Mouse (Mus musculus) forebrain, embryonic 16.5 days (tissue): ENCODE measurements around the gene Abtb1. TPM values are rescaled to one million over a fixed set of nuclear protein-coding genes. Genes with fewer than 3 reads are reported as not detected.

Experiments
- ATAC-seq: fragments of 200-750 bp; cut with Nextera tagmentation; 2 replicates; pipeline ENCODE4 v1.8.0; 2017; ENCODE audit warnings: mild to moderate bottlenecking, moderate library complexity
- H3K27ac ChIP-seq: fragments of 300-500 bp; sonication (generic); 2 replicates; pipeline ENCODE4 v1.5.1; 2014; ENCODE audit warnings: low read length, control low read depth
- H3K27me3 ChIP-seq: fragments of 300-500 bp; sonication (generic); replicated peaks from 2 replicates; pipeline ENCODE4 v1.6.1; 2014; ENCODE audit warnings: low read length; ENCODE audit not compliant: control insufficient read depth, insufficient read depth
- H3K36me3 ChIP-seq: fragments of 300-500 bp; sonication (generic); 2 replicates; pipeline ENCODE4 v1.6.1; 2014; ENCODE audit not compliant: control insufficient read depth, insufficient read depth
- H3K4me1 ChIP-seq: fragments of 300-500 bp; sonication (generic); replicated peaks from 2 replicates; pipeline ENCODE4 v1.6.1; 2014; ENCODE audit warnings: low read length; ENCODE audit not compliant: control insufficient read depth, insufficient read depth
- H3K4me2 ChIP-seq: fragments of 300-500 bp; sonication (generic); 2 replicates; pipeline ENCODE4 v1.6.1; 2014; ENCODE audit warnings: mild to moderate bottlenecking, low read length, control low read depth
- H3K4me3 ChIP-seq: fragments of 300-500 bp; sonication (generic); replicated peaks from 2 replicates; pipeline ENCODE4 v1.5.1; 2014; ENCODE audit warnings: mild to moderate bottlenecking, low read length, control low read depth
- H3K9ac ChIP-seq: fragments of 300-500 bp; sonication (generic); replicated peaks from 2 replicates; pipeline ENCODE4 v1.6.1; 2014; ENCODE audit warnings: low read depth, low read length, control low read depth
- H3K9me3 ChIP-seq: fragments of 300-500 bp; sonication (generic); 2 replicates; pipeline ENCODE4 v1.6.1; 2016; ENCODE audit warnings: low read length; ENCODE audit not compliant: control insufficient read depth
- WGBS: fragments of 180-500 bp; shearing (Covaris S2); extraction: QIAGEN DNeasy Blood & Tissue Kit; methylation state at CpG from one replicate; pipeline ENCODE4 v1.1.7; 2014; 5-methylcytosine and 5-hydroxymethylcytosine counted together
- polyA plus RNA-seq: library from polyadenylated mRNA; unstranded; fragments of >200 nt; fragmentation: Nextera tagmentation; extraction: Ambion mirVana; gene quantifications from 2 replicates; pipeline ENCODE4 v1.2.1, GENCODE M21; 2015

Abtb1 gene
- 44.7 and 47.0 TPM in 2 replicates for polyA plus RNA-seq

DNA sequence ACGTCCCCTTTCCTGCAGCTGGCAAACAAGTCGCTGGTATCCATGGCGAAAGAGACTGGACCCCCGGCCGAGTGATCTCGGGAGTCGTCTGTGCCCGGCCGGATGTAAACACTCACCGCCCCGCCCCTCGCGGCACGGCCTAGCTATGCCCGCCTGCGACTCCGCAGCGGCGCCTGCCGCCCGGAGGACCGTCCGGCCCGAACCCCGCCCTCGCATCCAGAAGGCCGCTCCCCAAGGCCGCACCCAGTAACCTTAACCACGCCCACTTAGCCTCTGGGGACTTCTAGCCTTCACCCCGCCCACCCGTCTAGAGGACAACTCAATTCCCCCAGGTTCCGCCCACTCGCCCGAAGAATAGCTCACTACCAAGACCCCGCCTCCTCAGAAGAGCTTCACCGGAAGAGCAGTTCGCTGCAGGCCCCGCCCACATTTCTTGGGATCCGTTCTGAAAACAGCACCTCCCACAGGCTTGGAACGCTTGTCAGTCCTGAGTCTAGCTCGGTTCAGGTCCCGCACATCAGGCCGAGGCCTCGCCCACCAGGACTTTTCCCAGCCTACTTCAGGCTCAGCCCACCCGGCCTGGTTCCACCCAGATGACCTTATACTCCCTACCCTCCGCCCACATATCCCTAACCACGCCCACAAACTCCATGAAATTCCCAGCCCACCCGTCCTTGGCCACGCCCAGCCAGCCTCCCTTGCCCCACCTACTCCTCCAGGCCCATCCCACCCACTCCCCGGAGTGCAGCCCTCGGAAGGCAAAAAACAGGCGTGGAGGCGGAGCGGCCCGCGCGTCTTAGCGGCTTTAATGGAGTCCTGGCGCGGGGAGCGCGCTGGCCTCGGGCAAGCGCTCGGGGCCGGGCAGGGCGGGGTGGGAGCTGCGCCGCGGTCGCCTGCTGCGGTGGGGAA lies at the start of gene Abtb1:
Gene Abtb1 (minus strand): TSS at position 204 of the 909 bp plus-strand sequence.
- Histone ChIP-seq H3K9me3 (no peaks in the 10 kb centered on the region), H3K4me2 (peak within 1 kb of the TSS; percentile 97), H3K4me1 (peaks cover 20% of the 10 kb centered on the region), H3K27ac (peak within 1 kb of the TSS; percentile 66), H3K36me3 (peaks cover 22% of the 10 kb centered on the region), H3K27me3 (no peaks in the 10 kb centered on the region), H3K4me3 (peak within 1 kb of the TSS; percentile 81), H3K9ac (peak within 1 kb of the TSS; percentile 85)
- WGBS = under 1% methylated on average over 72 of the region's 72 CpGs
- ATAC-seq = peak; percentile 93

DNA sequence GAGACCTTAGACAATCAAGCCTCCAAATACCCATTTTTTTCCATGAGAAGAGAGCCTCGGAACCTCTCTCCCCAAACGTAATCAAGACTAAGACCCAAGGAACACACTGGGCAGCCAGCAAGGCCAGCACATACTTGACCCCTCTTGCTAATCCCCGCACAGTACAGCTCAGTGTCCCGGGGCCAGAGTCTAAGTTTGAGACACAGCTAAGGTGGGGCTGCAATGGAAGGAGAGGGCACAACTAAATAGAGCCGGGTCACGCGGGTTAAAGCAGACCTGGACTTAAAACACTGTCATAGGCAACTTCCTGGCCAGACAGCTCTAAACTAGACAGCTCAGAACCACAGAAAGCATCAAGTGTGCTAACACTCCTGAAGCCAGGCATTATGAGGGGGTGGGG lies 49.0 kb upstream of the Abtb1 start:
- Histone ChIP-seq H3K9ac (no peak overlapping the region), H3K4me1 (0 out of 2 replicates have a peak, but pooled peaks cover 2% of the 10 kb centered on the region), H3K27me3 (no peaks in the 10 kb centered on the region), H3K4me3 (no peak overlapping the region), H3K27ac (no peak overlapping the region), H3K9me3 (no peaks in the 10 kb centered on the region), H3K4me2 (no peak overlapping the region), H3K36me3 (no peaks in the 10 kb centered on the region; the same call in 1 of the 2 replicates)
- WGBS = 88% methylated on average over 7 of the region's 7 CpGs
- ATAC-seq = no peak

DNA sequence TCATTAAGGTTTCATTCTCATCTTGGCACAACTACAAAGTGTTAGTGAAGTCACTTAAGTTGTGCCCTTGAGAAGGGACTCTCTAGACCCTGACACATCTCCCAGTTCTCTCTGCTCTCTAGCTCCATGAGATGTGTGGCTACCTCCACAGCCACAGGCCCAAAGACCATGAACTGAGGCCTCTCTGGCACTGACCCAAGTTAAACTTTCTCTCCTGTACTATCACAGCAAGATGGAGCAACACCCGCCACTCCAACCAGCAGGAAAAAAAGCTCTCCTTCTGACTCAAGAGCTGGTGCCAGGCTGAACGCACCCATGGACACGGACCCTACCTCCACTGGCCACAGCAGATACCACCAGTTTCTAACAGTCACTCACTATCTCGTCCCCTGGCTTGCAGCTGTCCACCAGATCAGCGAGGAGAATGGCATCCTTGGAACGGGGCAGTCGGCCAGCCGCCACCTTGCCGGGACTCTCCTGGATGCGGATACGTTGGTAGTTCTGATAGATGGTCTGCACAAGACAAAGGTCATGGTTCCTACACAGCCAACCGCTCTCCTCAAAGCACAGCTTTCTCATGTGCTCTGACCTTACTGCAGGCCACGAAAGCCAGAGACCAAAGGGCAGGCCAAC lies 47.7 kb upstream of the Abtb1 start:
- H3K4me2 ChIP-seq = no peak overlapping the region
- H3K27ac ChIP-seq = no peak overlapping the region
- no peak overlapping the region for H3K4me3 ChIP-seq
- no peak overlapping the region for H3K9ac ChIP-seq
- 94% methylated on average over 13 of the region's 13 CpGs for WGBS
- H3K4me1 ChIP-seq = 0 out of 2 replicates have a peak, but pooled peaks cover 2% of the 10 kb centered on the region
- H3K9me3 ChIP-seq = no peaks in the 10 kb centered on the region
- no peaks in the 10 kb centered on the region; the same call in 1 of the 2 replicates for H3K36me3 ChIP-seq
- H3K27me3 ChIP-seq = no peaks in the 10 kb centered on the region
- no peak for ATAC-seq

DNA sequence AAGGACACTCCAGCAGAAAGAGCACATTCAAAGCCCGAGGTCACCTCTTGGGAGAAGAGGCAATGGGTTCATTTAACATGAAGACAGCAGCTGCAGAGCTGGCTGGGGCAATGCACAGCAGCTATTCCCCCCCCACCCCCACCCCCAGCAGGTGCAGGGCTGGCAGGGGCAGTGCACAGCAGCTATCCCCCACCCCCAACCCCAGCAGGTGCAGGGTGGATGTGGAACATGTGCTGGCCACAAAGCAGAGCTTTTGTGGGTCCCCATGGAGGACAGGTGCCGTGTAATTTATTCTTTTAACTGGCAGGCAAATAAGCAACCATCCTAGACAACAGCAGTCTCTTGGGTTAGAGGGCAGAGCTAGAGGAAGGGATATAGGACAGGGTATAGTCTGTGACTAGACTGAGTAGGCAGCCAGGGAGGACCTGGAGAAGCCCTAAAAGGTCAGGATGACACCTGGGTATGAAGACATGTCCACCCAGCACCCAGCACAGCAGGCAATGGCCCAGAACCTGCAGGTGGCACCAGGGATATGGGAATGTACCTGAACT lies 44.7 kb upstream of the Abtb1 start:
- Histone ChIP-seq H3K4me3 (no peak overlapping the region), H3K27me3 (no peaks in the 10 kb centered on the region), H3K9ac (no peak overlapping the region), H3K36me3 (no peaks in the 10 kb centered on the region; the same call in 1 of the 2 replicates), H3K4me1 (0 out of 2 replicates have a peak, but pooled peaks cover 2% of the 10 kb centered on the region), H3K4me2 (no peak overlapping the region), H3K27ac (no peak overlapping the region), H3K9me3 (no peaks in the 10 kb centered on the region)
- ATAC-seq = no peak
- 71% methylated on average over 2 of the region's 2 CpGs for WGBS

DNA sequence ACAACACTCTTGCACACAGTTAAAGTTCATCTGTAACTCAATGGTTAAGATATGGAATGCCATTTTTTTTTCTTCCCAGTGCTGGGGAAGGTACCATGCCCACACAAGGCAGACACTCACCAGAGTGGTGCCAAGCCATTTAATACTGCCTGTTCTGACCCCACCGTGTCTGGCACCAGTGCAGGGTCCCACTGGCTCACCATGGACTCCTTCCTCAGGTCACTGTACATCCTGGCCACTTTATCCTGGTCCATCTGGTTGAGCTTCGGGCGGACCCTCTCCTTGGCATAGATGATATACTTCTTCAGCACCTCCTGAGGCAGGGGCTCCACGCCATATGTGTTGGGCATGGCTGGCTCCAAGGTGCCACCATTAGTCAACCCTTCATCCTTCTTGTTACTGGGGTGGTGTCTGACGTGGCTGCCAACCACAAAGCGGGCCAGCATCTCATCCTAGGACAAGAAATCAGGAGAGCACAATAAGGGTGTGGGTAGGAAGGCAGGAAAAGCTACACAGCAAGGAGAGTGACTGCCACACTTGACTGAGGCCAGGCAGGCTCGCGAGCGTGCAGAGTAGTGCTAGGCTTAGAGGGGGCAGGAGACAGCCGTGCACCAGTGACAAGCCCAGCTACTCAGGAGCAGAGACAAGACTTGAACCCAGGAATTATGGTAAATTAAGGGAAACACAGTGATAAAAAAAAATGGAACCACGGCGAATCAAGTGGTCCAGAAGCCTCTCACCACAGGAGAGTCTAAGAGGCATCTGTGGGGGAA lies 44.0 kb upstream of the Abtb1 start:
- Histone ChIP-seq H3K4me3 (no peak overlapping the region), H3K36me3 (no peaks in the 10 kb centered on the region; the same call in 1 of the 2 replicates), H3K9me3 (no peaks in the 10 kb centered on the region), H3K4me2 (no peak overlapping the region), H3K4me1 (0 out of 2 replicates have a peak, but pooled peaks cover 4% of the 10 kb centered on the region), H3K27me3 (no peaks in the 10 kb centered on the region), H3K9ac (no peak overlapping the region), H3K27ac (no peak overlapping the region)
- 87% methylated on average over 12 of the region's 12 CpGs for WGBS
- no peak for ATAC-seq

DNA sequence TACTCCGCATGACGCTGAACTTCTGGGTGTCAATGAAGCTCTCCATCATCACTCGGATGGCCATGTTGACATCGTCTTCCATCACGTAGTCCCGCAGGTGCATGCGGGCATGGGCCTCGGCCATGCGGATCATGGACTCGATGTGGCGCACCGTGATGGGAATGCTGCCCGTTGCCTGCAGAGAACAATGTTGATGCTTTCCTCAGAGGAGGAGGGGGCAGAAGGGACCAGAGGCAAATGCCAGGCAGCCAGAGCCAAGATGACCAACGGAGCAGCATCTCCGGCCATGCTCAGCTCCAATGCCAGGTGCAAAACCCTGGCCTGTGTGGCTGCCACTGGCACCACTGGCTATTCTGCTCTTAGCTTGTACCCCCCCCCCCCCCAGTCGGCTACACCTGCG lies 42.9 kb upstream of the Abtb1 start:
- no peaks in the 10 kb centered on the region for H3K9me3 ChIP-seq
- H3K4me3 ChIP-seq = no peak overlapping the region
- H3K9ac ChIP-seq = no peak overlapping the region
- WGBS = 94% methylated on average over 17 of the region's 17 CpGs
- 0 out of 2 replicates have a peak, but pooled peaks cover 4% of the 10 kb centered on the region for H3K4me1 ChIP-seq
- no peak overlapping the region for H3K27ac ChIP-seq
- no peak for ATAC-seq
- no peaks in the 10 kb centered on the region; the same call in 1 of the 2 replicates for H3K36me3 ChIP-seq
- no peak overlapping the region for H3K4me2 ChIP-seq
- H3K27me3 ChIP-seq = no peaks in the 10 kb centered on the region

DNA sequence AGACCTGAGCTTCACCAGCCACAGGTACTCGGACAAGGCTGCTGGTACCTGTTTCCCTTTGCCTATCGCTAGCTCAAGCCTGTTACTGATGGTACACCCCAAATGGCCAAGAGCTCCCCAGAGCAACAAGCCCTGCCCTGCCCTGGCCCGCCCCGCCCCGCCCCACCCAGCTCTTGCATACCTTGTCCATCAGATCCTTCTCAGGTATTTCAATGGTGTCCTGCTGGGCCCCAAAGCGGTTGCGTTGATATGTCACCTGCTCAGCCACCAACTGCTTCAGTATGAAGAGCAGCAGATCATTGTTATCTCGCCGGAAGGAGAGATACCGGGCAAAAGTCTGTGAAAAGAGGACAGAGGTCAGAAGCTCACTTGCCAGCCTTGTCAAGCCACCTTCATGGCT lies 42.4 kb upstream of the Abtb1 start:
- no peaks in the 10 kb centered on the region for H3K27me3 ChIP-seq
- WGBS = 94% methylated on average over 10 of the region's 10 CpGs
- no peak for ATAC-seq
- H3K9ac ChIP-seq = no peak overlapping the region
- H3K36me3 ChIP-seq = no peaks in the 10 kb centered on the region; the same call in 1 of the 2 replicates
- H3K9me3 ChIP-seq = no peaks in the 10 kb centered on the region
- H3K4me1 ChIP-seq = 0 out of 2 replicates have a peak, but pooled peaks cover 4% of the 10 kb centered on the region
- no peak overlapping the region for H3K27ac ChIP-seq
- no peak overlapping the region for H3K4me2 ChIP-seq
- no peak overlapping the region for H3K4me3 ChIP-seq

DNA sequence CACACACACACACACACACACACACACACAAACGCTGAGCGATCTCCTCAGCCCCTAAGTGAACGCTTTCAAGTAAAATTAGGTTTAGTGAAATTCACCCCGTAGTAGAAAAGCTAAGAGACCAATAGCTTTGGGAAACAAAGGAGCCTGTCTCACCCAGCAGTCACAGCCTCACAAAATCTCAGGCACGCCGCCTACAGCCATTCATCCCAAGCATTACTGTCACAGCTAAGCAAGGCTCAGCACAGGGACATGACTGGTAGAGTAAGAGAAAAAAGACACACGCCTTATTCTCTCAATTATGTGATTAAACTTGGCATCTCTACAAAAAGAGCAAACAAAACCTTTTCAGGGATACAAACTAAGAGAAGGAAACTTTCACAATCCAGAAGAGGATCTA lies 39.5 kb upstream of the Abtb1 start:
- H3K27me3 ChIP-seq = no peaks in the 10 kb centered on the region
- 26% methylated on average over 7 of the region's 7 CpGs for WGBS
- peak; percentile 67; the same call in 1 of the 2 replicates for ATAC-seq
- H3K27ac ChIP-seq = peak overlapping the region; percentile 5; the same call in 1 of the 2 replicates
- no peaks in the 10 kb centered on the region for H3K36me3 ChIP-seq
- H3K9me3 ChIP-seq = no peaks in the 10 kb centered on the region
- H3K4me1 ChIP-seq = 0 out of 2 replicates have a peak, but pooled peaks cover 2% of the 10 kb centered on the region
- H3K4me2 ChIP-seq = no peak overlapping the region
- no peak overlapping the region for H3K9ac ChIP-seq
- H3K4me3 ChIP-seq = no peak overlapping the region
